Mouse (Mus musculus): ENCODE results near the gene Arhgap8. TPM values are rescaled to one million over a fixed set of nuclear protein-coding genes. Genes with fewer than 3 reads are reported as not detected.

Gene Arhgap8
- total RNA-seq, 2 experiments from 2014 or later, result not detected

DNA sequence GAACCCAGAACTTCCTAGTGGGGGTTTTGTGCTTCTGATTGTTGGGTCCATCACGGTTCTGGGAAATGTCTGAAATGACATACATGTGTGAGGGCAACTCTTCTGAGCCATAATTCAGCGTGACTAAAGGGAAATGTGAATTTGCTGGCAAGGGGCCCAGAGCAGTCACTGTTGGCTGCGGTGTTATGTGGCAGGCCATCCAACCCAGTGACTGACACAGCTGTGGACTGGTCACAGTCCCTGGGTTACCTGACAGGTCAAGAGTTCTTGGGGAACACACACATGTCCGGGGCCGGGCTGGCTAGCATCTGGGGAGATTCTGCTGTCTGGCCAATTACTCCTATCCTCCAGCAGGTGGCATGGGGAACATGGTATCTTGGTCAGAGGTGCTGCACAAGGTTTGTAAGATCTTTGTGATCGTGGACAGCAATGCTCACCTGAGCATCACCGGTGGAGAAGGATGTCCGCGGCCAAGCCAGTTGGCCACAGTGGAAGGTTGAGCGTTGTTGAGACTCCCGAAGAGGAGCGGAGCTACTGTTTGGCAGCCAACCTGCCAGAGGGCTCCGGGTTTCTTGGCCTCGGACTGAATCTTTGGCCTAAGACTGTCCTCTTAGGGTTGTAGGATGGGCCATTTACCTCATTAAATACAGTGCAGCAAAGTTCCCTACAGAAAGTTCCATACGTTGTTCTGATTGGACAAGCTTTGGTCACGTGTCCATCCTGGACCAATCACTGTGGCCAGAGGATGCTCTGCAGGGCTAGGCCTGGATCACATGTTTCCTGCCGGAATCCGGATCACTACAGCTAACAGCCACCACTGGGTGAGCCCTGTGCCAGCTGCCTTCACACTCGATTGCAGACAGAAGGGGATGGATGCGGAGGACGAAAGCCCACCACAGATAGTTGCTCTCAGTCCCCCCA, 52.6 kb downstream of the Arhgap8 start:
- no peak for ATAC-seq (replicated peaks; ENCODE audit: low FRiP score, poor library complexity, severe bottlenecking)

GRCm38 (mm10) chr15:84775421-84776174, 55.7 kb downstream of the Arhgap8 start:
- ATAC-seq (replicated peaks; ENCODE audit: low FRiP score, poor library complexity, severe bottlenecking), result no peak

DNA sequence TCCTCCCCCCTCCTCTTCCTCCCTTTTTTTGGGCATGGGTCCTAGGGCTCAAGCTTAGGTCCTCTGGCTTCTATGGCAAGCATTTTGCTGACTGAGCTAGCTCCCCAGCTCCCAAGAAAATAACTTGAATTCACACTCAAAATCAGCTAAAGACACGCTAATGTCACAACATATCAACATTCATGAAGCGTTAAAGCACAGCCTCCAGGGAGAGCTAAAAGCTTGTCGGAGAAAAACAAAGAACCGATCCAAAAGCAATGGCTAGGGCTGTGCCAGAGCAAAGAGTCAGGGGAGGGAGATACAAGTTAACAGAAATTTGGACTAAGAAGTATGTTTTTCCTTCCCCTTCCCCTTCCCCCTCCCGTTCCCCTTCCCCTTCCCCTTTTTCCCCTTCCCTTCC, 58.7 kb downstream of the Arhgap8 start:
- no peak for ATAC-seq (replicated peaks; ENCODE audit: low FRiP score, poor library complexity, severe bottlenecking)

DNA sequence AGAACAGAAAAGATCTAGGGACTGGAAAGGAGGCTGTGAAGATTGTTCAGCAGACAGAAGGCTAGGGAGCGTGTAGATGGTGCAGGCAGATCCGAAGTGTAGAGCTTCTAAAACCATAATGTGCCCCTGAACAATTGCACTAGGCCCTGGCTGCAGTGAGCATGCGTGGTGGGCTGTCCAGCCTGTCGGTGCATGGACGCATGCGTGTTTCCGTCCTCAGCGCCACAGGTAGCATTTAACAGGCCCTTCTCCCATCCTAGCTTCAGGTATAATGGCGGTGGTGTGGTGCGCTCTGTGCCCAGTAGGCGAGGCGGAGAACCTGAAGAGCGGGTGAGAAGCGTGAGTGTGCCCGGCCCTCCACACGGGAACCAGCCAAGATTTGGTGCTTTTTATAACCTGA, 65.0 kb downstream of the Arhgap8 start:
- ATAC-seq (replicated peaks; ENCODE audit: low FRiP score, poor library complexity, severe bottlenecking), result no peak

- no peak for ATAC-seq (replicated peaks; ENCODE audit: low FRiP score, poor library complexity, severe bottlenecking)
Measured at GRCm38 (mm10) chr15:84787161-84787560, 67.3 kb downstream of the Arhgap8 start.

DNA sequence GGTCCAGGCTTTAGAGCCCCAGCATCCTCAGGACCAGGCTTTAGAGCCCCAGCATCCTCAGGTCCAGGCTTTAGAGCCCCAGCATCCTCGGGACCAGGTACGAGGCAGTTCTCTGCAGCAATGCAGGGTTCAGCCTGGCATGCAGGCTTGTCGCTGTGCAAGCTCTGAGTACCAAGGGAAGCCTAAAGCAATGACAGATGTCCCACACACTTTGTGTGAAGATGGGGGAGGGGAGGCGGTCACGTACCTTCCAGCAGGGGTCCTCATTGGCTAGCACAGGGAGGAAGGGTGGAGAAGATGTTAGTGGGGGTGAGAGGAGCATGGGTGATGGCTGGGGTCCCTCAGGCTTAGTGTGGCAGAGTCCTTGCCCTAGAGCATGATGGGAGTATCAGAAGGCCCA, 73.8 kb downstream of the Arhgap8 start:
- no peak for ATAC-seq (replicated peaks; ENCODE audit: low FRiP score, poor library complexity, severe bottlenecking)

GRCm38 (mm10) chr15:84800132-84800531, 80.3 kb downstream of the Arhgap8 start:
- ATAC-seq (replicated peaks; ENCODE audit: low FRiP score, poor library complexity, severe bottlenecking), result no peak

- ATAC-seq (replicated peaks; ENCODE audit: low FRiP score, poor library complexity, severe bottlenecking), result no peak
Measured at GRCm38 (mm10) chr15:84803685-84804084, 83.8 kb downstream of the Arhgap8 start.

DNA sequence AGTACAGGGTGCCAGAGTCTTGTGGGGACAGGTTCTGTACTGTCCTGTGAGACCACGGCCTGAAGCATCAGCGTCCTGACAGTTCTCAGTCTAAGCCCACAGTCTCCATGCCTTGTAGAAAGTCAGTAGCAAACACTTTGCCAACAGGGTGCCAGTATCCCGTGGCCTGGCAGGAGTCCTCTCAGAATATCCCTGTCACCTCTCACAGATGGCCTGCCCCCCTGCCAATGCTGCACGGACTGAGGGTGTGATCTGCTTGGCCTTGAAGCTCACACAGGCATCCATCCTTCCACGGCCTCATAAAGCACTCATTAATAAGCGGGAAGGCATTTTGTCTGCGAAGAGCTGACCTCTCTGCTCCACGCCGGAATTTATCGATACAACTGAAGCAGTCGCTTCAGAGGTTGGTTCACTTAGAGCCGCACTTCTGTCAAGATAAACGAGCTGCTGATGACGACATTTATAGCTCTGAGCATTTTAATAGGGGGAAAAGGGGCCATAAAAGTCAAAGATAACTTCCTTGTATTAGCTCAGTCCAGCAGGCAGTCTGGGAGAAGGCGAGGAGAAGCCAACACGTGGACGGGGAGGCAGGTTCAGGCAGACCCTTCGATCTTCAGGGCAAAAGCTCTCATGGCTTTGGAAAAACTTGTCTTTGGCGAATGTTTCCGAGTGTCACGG, 89.6 kb downstream of the Arhgap8 start:
- no peak for ATAC-seq (replicated peaks; ENCODE audit: low FRiP score, poor library complexity, severe bottlenecking)

- no peak for ATAC-seq (replicated peaks; ENCODE audit: low FRiP score, poor library complexity, severe bottlenecking)
Measured at GRCm38 (mm10) chr15:84811126-84811525, 91.3 kb downstream of the Arhgap8 start.

- ATAC-seq (replicated peaks; ENCODE audit: low FRiP score, poor library complexity, severe bottlenecking), result no peak
Measured at GRCm38 (mm10) chr15:84812831-84813357, 93.0 kb downstream of the Arhgap8 start.

- ATAC-seq (replicated peaks; ENCODE audit: low FRiP score, poor library complexity, severe bottlenecking), result no peak
Measured at GRCm38 (mm10) chr15:84815171-84815570, 95.3 kb downstream of the Arhgap8 start.

- ATAC-seq (replicated peaks; ENCODE audit: low FRiP score, poor library complexity, severe bottlenecking), result no peak
Measured at GRCm38 (mm10) chr15:84817589-84817988, 97.7 kb downstream of the Arhgap8 start.

- ATAC-seq (replicated peaks; ENCODE audit: low FRiP score, poor library complexity, severe bottlenecking), result no peak
Measured at GRCm38 (mm10) chr15:84818284-84818683, 98.4 kb downstream of the Arhgap8 start.

DNA sequence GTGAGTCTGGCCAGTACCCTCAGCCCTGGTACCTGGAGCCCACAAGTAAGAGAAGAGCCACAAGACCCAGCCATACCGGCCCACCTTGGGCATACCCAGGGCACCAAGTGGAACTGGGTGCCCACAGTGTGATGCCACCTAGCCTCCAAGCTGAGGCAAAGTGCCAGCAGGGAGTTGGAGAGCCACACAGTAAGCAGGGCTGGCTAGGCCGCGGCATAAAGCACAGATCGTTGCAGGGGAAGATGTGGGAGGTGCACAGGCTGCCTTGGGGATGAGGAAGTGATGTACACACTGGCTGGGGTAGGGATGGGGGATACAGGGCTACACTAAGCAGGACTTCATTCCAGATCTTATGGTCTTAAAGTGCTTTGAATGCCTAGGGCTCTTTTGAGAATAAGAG, 101.0 kb downstream of the Arhgap8 start:
- no peak for ATAC-seq (replicated peaks; ENCODE audit: low FRiP score, poor library complexity, severe bottlenecking)

Other genes starting within 250 kb of the Arhgap8 start
- 1.1 TPM in 1 of 2 replicates, not detected in the other for gene Rtl6, start 162.2 kb upstream of the Arhgap8 start, total RNA-seq (2015; ENCODE audit: low replicate concordance)
- 0.77 TPM in 1 of 2 replicates, not detected in the other for gene Rtl6, start 162.2 kb upstream of the Arhgap8 start, total RNA-seq (2017; ENCODE audit: low replicate concordance)
- 5.4 TPM in 1 of 2 replicates, not detected in the other for gene Prr5, start 50.4 kb upstream of the Arhgap8 start, total RNA-seq (2015; ENCODE audit: low replicate concordance)
- 0.39 TPM in 1 of 2 replicates, not detected in the other for gene Prr5, start 50.4 kb upstream of the Arhgap8 start, total RNA-seq (2017; ENCODE audit: low replicate concordance)
- gene Phf21b, start 136.0 kb downstream of the Arhgap8 start, total RNA-seq (2015; ENCODE audit: low replicate concordance), result not detected in 2 replicates
- gene Phf21b, start 136.0 kb downstream of the Arhgap8 start, total RNA-seq (2017; ENCODE audit: low replicate concordance), result not detected in 2 replicates
- 0.72 and 0.84 TPM in 2 replicates for gene Gm29666, start 200.0 kb downstream of the Arhgap8 start, total RNA-seq (2015; ENCODE audit: low replicate concordance)
- gene Gm29666, start 200.0 kb downstream of the Arhgap8 start, total RNA-seq (2017; ENCODE audit: low replicate concordance), result 0.90 and 1.1 TPM in 2 replicates
- gene Nup50, start 203.4 kb downstream of the Arhgap8 start, total RNA-seq (2015; ENCODE audit: low replicate concordance), result 47.8 and 55.1 TPM in 2 replicates
- gene Nup50, start 203.4 kb downstream of the Arhgap8 start, total RNA-seq (2017; ENCODE audit: low replicate concordance), result 71.5 and 99.2 TPM in 2 replicates

Data from erythroid progenitor cell, adult 5-6 weeks (primary cell).